Mouse (Mus musculus) heart, adult 8-10 months (tissue): ENCODE measurements around the gene Ephb1. TPM values are rescaled to one million over a fixed set of nuclear protein-coding genes. Genes with fewer than 3 reads are reported as not detected.
A peak's percentile ranks its signal among the peaks of the same experiment; 100 is the strongest.

Source experiments
- DNase-seq: peaks from one replicate; pipeline ENCODE4 v3.0.0; 2022; ENCODE audit warnings: low spot score
- total RNA-seq, 4 experiments: library from RNA; stranded (reverse); gene quantifications; 2 replicates each; pipeline ENCODE4 v1.2.4; 2022

Ephb1 gene
- total RNA-seq, 4 experiments from 2014 or later: 21.2 to 26.3 (median 24.3) TPM

GRCm38 (mm10) chr9:102249124-102249816 is 105.2 kb downstream of the Ephb1 start:
- DNase-seq: no peak

GRCm38 (mm10) chr9:102245551-102245950 is 108.9 kb downstream of the Ephb1 start:
- no peak for DNase-seq

GRCm38 (mm10) chr9:102243296-102243695 is 111.2 kb downstream of the Ephb1 start:
- DNase-seq: no peak

GRCm38 (mm10) chr9:102241546-102241945 is 112.9 kb downstream of the Ephb1 start:
- peak; percentile 8 for DNase-seq

GRCm38 (mm10) chr9:102240215-102240614 is 114.3 kb downstream of the Ephb1 start:
- DNase-seq: no peak

- DNase-seq: no peak
Observed at GRCm38 (mm10) chr9:102235444-102235951, 119.0 kb downstream of the Ephb1 start.

- DNase-seq: no peak
Observed at GRCm38 (mm10) chr9:102231248-102231647, 123.2 kb downstream of the Ephb1 start.

- no peak for DNase-seq
Observed at GRCm38 (mm10) chr9:102216746-102217566, 137.5 kb downstream of the Ephb1 start.

- DNase-seq: no peak
Observed at GRCm38 (mm10) chr9:102212036-102212383, 142.5 kb downstream of the Ephb1 start.

- no peak for DNase-seq
Observed at GRCm38 (mm10) chr9:102211296-102212035, 143.0 kb downstream of the Ephb1 start.

GRCm38 (mm10) chr9:102205518-102205917 is 149.0 kb downstream of the Ephb1 start:
- DNase-seq: no peak

- no peak for DNase-seq
Observed at GRCm38 (mm10) chr9:102201867-102202266, 152.6 kb downstream of the Ephb1 start.

- DNase-seq: no peak
Observed at GRCm38 (mm10) chr9:102196856-102197255, 157.6 kb downstream of the Ephb1 start.

GRCm38 (mm10) chr9:102194063-102194462 is 160.4 kb downstream of the Ephb1 start:
- DNase-seq: no peak

- DNase-seq: no peak
Observed at GRCm38 (mm10) chr9:102192724-102193685, 161.5 kb downstream of the Ephb1 start.

GRCm38 (mm10) chr9:102190058-102190457 is 164.4 kb downstream of the Ephb1 start:
- no peak for DNase-seq

- DNase-seq: peak; percentile 38
Observed at GRCm38 (mm10) chr9:102189406-102189805, 165.1 kb downstream of the Ephb1 start.

- DNase-seq: no peak
Observed at GRCm38 (mm10) chr9:102183663-102184274, 170.7 kb downstream of the Ephb1 start.

GRCm38 (mm10) chr9:102181810-102182490 is 172.5 kb downstream of the Ephb1 start:
- no peak for DNase-seq

- DNase-seq: no peak
Observed at GRCm38 (mm10) chr9:102181276-102181675, 173.2 kb downstream of the Ephb1 start.
